Mouse (Mus musculus) brain, embryonic 18.5 days (tissue): ENCODE data around the gene Ddit4.

ENCODE experiments used
- DNase-seq: peaks from one replicate; pipeline ENCODE4 v3.0.0-alpha.2; 2012; ENCODE audit warnings: low read depth, low spot score

The Ddit4 gene

GRCm38 (mm10) chr10:59918111-59918510 lies 33.5 kb downstream of the Ddit4 start:
- DNase-seq: no peak

- DNase-seq: no peak
Observed at GRCm38 (mm10) chr10:59916649-59917048, 35.0 kb downstream of the Ddit4 start.

GRCm38 (mm10) chr10:59916159-59916558 lies 35.5 kb downstream of the Ddit4 start:
- no peak for DNase-seq

GRCm38 (mm10) chr10:59915196-59915962 lies 36.3 kb downstream of the Ddit4 start:
- no peak for DNase-seq

- no peak for DNase-seq
Observed at GRCm38 (mm10) chr10:59911561-59912198, 40.0 kb downstream of the Ddit4 start.

- DNase-seq: no peak
Observed at GRCm38 (mm10) chr10:59911091-59911490, 40.5 kb downstream of the Ddit4 start.

GRCm38 (mm10) chr10:59909357-59909847 lies 42.2 kb downstream of the Ddit4 start:
- no peak for DNase-seq

GRCm38 (mm10) chr10:59908776-59909315 lies 42.8 kb downstream of the Ddit4 start:
- no peak for DNase-seq

- no peak for DNase-seq
Observed at GRCm38 (mm10) chr10:59907695-59908299, 43.8 kb downstream of the Ddit4 start.

GRCm38 (mm10) chr10:59907080-59907609 lies 44.5 kb downstream of the Ddit4 start:
- DNase-seq: no peak

- no peak for DNase-seq
Observed at GRCm38 (mm10) chr10:59903170-59903569, 48.5 kb downstream of the Ddit4 start.

GRCm38 (mm10) chr10:59902606-59902990 lies 49.0 kb downstream of the Ddit4 start:
- DNase-seq: no peak

- DNase-seq: no peak
Observed at GRCm38 (mm10) chr10:59901986-59902605, 49.5 kb downstream of the Ddit4 start.

- no peak for DNase-seq
Observed at GRCm38 (mm10) chr10:59901463-59901862, 50.2 kb downstream of the Ddit4 start.

- no peak for DNase-seq
Observed at GRCm38 (mm10) chr10:59900939-59901338, 50.7 kb downstream of the Ddit4 start.

- no peak for DNase-seq
Observed at GRCm38 (mm10) chr10:59900174-59900435, 51.5 kb downstream of the Ddit4 start.
